Mouse (Mus musculus): ENCODE results near the gene 4930503E14Rik.
"Not testable (repeated sequence)": the region's sequence is repeated elsewhere in the genome, so short reads cannot be mapped to it uniquely, and the experiment has no call there.

The 4930503E14Rik gene

DNA sequence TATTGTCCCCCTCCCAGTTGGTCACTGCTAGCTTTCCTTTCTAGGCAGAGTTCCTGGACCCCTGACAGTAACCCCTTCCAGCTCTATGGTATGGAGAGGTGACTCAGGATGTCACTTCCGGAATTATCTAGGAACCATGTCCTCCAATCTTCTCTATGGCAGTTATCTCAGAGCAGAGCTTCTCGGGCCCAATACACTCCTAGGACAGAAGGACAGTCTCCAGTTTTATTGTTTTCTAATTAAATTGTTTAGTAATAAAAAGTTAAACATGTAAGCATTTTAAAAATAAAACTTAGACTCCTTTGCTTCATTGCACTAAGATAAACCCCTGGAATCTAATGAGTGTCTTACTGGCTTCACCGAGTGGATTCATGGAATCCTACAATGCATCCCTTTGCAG, at the start of gene 4930503E14Rik:
TSS of gene 4930503E14Rik (minus strand) at position 101 of the 400 bp plus-strand sequence.
- POLR2A ChIA-PET, CTCF ChIA-PET: not testable (repeated sequence)

DNA sequence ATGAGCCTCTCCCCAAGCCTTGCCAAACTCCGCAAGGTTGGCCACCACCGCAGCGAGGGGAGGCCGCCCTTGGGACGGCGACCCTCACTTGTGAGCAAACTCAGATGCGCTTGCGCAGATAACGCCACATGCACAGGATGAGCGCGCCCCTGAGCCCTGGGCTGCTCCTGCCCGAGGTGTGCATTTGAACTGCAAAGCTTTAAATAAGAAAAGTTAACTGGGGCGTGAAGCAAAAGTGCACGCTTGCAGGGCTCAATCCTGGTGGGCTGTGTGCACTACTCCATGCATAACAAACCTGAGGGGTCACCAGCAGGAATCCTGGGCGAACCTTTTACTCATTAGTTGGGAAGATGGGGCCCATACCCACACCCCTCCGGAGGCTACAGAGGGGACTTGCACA, 35.0 kb upstream of the 4930503E14Rik start:
- POLR2A ChIA-PET, result no interaction called here
- CTCF ChIA-PET, result no interaction called here

DNA sequence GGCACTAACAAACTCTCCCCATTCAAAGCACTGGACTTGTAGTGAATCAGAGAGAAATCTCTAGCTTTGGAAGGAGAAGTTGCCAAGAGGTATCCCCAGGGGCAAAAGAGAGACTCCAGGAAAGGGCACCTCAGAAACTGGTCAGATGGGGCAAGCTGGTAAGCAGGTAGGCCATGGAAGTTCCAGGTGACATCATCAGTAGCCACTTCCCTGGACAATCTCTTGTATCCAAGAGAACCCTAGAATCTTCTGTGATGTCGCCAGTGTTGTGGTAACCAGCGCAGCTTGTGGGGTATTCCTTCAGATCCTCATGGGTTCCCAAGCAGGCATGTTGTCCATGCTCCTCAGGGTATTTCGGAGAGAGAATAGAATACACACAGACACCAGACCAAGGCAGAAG, 15.7 kb downstream of the 4930503E14Rik start, which contains the start of gene Gm8212:
TSS of gene Gm8212 (plus strand) at position 301 of the 400 bp plus-strand sequence.
- POLR2A ChIA-PET, CTCF ChIA-PET: not testable (repeated sequence)

DNA sequence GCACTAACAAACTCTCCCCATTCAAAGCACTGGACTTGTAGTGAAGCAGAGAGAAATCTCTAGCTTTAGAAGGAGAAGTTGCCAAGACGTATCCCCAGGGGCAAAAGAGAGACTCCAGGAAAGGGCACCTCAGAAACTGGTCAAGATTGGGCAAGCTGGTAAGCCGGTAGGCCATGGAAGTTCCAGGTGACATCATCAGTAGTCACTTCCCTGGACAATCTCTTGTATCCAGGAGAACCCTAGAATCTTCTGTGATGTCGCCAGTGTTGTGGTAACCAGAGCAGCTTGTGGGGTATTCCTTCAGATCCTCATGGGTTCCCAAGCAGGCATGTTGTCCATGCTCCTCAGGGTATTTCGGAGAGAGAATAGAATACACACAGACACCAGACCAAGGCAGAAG, 89.5 kb downstream of the 4930503E14Rik start, which contains the start of gene Gm3327:
TSS of gene Gm3327 (plus strand) at position 301 of the 400 bp plus-strand sequence.
- CTCF ChIA-PET, POLR2A ChIA-PET: not testable (repeated sequence)

Data from embryonic stem cell, embryonic (primary cell).